Mouse (Mus musculus): Measurements from ENCODE around the gene Sipa1l1.
A peak's percentile ranks its signal among the peaks of the same experiment; 100 is the strongest.

Gene Sipa1l1

DNA sequence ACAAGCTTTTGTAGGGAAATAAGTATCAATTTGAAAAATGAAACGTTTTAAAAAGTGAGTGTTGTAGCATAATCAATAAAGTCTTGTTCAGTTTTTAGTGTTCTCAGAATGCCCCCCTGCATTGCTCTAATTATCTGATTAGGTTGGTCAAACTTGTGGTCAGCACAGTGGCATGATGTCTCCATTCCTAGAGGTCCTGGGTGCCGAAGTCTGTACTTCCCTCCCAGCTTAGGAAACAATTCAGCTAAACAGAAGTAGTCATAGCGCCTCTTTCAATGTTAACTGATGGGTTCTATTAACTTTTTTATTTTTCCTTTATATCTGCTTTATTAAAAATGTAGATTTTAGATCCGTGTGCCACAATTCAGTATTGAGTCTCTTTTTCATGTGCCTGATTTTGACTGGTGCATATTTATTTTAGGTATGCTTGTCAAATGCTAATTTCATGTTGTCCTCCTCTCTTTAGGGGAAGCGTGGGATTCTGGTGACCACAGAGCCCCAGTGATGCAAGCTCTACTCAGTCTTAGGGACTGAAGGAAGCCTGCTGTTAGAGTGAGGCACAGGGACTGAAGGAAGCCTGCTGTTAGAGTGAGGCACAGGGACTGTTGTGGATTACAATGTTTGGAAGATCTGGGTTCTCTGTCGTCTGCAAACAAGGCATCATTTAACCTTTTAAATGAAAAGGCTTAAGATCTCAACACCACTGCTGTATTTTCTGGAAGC, 171.2 kb downstream of the Sipa1l1 start:
- no peak for DNase-seq

DNA sequence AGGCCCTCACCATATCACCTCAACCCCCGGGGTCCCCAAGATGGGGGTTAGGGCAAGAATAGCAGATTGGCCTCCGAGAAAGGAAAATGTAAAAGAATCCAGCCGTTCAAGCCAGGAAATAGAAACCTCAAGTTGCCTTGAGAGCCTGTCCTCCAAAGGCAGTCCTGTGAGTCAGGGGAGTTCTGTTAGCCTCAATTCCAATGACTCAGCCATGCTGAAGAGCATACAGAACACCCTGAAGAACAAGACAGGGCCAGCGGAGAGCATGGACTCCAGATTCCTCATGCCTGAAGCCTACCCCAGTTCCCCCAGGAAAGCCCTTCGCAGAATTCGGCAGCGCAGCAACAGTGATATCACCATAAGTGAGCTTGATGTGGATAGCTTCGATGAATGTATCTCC, 172.1 kb downstream of the Sipa1l1 start:
- no peak for DNase-seq

DNA sequence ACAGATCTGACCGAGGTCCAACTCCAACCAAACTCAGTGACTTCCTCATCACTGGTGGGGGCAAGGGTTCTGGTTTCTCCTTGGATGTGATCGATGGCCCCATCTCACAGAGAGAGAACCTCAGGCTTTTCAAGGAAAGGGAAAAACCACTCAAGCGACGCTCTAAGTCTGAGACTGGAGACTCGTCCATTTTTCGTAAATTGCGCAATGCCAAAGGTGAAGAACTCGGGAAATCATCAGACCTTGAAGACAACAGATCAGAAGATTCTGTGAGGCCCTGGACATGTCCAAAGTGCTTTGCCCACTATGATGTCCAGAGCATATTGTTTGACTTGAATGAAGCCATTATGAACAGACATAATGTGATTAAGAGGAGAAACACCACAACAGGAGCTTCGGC, 172.6 kb downstream of the Sipa1l1 start:
- DNase-seq, result no peak

DNA sequence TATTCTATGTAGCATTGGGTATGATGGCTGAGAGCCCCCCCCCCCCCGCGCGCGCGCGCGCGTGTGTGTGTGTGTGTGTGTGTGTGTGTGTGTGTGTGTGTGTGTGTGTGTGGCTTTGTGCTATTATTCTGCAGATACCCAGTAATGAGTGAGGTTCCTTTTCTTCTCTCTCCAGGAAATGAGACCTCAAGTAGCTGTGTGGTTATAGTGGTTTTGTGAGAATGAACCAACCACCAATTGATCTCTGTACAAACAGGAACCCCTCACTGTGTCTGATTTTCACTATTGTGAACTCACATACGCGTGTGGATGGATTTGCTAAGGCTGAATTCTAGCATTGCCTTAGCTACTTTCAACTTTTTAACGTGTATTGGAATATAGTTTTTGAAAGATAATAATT, 181.0 kb downstream of the Sipa1l1 start:
- no peak for DNase-seq

DNA sequence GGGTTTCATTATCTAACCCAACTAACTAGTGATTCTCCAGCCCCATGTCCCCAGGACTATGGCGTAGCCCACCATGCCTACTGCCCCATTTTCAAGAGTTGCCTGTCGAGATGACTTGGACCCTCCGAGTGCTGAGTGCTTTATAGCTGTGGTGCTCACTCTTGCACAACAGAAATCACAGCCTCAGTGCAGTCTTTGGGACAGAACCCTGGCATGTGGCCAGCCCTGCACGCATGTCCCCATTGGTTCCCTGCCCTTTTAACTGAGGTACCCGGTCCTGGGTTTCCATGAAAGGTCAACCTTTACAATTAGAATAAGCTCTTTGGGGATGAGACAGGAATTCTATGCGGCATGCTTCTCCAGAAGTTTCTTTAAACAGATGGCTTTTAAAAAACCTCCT, 181.8 kb downstream of the Sipa1l1 start:
- DNase-seq, result no peak

DNA sequence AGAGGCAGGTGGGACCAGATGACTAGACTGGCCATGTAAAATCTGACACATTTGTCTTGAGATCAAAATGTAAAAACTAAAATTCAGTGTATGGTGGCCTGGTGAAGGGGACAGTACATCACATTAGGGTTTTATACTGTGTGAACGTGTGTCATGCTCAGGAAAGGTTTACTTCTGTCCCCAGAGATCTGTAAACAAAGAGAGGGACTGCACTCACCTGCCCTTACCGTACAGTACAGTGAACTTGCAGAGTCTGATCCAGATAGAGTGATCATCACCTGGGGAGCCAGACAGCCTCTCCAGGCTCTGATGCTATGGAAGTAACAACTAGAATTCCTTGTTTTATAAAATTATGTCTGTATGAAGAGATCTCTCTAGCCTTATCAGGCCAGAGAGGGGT, 184.5 kb downstream of the Sipa1l1 start:
- no peak for DNase-seq

DNA sequence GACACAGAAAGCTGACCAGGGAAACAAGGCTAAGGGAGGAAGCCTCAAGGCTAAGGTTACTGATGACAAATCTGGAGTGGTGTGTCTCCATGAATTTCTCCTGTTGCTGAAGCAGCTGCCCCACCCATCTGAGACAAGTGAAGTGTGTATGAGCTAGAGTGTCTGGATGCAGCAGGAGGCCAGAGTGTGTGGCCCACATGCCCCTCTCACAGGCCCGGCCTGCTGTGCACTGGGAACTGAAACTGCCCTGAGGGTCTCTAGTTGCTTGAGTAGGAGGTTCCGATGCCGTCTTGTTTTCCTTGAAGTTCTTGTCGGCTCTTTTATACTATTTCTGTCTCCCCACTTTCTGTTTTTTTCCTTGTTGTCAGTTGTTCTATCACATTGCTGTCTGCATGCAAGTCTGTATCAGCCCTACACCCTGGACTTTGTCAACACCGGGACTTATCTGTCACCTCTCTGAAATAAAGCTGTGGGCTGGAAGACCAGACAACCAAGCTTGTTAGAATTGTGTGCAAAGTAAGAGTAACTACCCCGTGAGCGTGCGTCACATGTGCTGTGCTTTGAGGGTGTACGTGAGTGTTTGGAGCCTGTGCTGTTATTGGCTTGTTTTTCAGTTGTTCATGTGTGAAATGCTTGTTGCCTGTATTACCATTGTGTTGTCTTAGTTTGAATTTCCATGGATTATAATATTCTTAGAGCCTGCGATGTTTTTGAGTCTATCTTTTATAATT, 186.5 kb downstream of the Sipa1l1 start:
- no peak for DNase-seq

DNA sequence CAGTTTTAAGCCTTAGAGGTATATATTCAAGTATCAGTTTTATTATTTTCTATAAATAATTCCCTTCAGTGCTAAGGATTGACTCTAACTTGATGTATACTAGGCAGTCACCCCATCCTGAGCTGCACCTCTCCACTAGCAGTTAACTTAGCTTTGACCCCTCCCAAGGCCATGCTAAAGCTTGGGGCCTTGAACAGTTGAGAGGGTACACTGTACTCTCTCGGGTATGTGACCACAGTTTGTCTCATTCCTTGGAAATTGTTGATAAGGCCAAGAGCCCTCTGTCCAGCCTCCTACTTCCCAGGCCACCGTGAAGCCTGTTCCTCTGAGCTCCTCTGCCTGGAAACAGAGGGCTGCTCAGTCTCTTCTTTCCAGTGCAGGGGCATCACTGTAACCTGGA, 187.4 kb downstream of the Sipa1l1 start:
- no peak for DNase-seq

DNA sequence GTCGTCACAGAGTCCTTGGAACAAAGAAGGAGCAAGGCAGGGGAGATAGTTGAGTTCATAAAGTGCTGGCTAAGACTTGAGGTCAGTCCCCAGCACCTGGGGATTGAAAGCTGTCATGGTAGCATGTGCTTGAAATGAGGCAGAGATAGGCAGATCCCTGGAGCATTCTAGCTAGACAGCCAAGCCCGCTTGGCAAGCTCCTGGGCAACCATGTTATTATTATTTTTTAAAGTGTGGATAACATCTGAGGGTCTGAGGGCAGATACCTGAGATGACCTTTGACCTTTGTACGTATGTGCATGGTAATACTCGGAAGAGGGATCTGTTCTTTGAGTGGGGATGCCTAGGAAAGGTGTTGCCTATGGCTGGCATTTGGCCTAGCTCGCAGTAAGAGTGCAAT, 188.3 kb downstream of the Sipa1l1 start:
- no peak for DNase-seq

DNA sequence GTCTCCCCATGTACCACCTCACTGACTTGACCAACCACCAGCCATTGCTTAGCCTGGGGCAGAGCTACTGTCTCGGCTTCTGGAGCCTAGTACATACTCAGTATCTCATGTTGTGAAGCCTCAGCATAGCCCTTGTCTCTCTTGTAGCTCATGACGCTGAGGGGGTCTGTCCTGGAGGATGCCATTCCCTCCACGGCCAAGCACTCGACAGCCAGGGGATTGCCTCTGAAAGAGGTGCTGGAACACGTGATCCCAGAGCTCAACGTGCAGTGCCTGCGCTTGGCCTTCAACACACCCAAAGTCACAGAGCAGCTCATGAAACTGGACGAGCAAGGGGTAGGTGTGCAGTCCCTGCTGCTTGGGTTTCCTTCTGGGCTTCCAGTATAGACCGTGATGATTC, 193.7 kb downstream of the Sipa1l1 start:
- DNase-seq, result no peak

DNA sequence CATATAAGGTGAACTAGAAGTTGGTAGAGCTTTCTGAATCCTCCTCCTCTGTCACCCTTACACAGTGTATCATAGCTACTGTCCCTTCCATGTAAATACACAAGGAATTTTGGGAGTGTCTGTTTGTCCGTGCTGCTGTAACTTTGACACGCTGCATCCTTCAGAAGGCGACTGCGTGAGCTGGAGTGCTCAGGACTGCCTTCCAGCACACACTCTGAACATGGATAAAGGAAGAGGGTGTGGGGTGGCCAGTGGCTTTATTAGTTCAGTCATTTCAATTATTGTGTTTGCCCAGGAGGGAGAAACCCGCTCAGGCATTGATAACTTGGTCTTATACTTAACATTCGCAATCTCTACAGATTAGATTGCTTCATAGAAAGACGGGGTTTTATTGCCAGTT, 195.1 kb downstream of the Sipa1l1 start:
- DNase-seq, result no peak

DNA sequence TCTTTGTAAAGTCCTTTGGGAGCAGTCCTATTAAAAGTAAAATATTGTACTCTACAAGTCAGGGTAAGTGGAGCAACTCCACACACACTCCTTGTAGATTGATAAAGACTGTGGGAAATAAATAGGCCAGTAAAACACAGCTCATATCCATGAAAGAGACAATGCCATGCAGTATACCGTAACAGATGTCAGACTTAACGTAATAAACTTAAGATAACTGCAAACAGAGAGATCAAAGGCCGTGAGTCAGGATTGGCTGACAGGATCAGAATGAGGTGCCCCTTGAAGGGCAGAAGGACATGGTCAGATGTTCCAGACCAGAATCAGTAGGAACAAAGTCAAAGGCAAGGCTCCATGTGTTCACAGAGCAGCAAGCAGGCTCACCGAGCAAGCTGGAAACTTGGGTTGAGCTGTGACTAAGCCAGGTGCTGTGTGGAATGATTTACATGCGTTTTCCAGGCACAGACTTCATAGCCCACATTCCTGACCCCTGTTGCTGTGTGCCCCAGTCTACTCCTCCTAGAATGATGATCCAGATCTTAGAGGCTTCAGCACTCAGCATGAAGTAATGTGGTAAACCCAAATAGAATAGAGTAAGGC, 196.3 kb downstream of the Sipa1l1 start:
- no peak for DNase-seq

DNA sequence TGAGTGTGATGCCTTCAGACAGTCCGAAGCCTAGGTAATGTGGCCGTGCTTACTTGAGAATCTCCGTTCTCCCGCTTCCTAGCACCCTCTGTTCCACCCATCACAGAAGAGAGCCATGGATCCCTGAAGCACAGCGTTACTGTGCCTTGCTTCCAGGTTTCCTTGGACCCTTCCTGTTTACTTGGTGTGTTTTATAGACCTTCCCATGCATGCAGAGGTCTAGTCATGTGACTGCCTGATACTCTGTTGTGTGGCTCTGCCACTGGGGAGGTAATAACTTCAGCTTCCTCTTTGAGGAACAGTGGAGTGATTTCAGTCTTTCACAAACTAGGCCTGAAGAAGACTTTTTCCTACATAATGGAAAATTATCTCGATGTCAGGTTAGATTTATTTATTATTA, 197.6 kb downstream of the Sipa1l1 start:
- DNase-seq, result no peak

DNA sequence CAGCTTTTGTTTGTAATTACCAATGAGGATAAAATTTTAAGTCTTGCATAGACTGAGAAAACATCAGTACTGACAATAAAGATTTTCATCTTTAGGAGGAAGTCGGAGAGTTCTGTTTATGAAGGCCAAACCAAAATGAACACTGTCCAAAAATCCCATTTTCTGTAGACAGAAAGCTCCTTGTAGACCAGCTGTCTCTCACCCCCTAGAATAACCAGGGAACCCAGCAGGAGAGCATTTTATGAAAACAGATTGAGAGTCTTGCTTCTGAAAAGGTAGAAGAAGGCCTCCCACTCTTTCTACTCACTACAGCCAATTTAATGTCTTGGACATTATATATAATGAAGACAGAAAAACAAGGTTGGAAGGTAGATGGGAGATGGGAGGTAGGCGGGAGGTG, 198.2 kb downstream of the Sipa1l1 start:
- DNase-seq, result no peak

DNA sequence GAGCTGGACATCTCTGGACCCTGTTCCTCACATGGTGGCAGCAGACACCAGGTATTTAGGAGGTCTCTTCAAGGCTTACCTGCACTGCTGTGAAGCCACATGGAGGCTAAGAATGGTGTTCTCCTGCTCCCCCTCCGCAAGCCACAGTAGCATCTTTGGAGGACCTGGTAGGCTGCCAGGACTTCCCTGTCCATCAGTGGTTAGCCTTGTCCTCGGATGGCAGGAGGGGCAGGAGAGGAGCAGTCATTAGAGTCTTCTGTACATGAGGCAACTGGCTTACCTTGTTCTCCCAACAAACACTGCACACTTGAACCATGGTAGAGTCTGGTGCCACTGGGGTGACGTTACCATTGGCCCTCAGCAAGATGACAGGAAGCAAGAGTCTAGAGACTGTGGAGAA, 198.9 kb downstream of the Sipa1l1 start:
- DNase-seq, result peak; percentile 59 to 68

DNA sequence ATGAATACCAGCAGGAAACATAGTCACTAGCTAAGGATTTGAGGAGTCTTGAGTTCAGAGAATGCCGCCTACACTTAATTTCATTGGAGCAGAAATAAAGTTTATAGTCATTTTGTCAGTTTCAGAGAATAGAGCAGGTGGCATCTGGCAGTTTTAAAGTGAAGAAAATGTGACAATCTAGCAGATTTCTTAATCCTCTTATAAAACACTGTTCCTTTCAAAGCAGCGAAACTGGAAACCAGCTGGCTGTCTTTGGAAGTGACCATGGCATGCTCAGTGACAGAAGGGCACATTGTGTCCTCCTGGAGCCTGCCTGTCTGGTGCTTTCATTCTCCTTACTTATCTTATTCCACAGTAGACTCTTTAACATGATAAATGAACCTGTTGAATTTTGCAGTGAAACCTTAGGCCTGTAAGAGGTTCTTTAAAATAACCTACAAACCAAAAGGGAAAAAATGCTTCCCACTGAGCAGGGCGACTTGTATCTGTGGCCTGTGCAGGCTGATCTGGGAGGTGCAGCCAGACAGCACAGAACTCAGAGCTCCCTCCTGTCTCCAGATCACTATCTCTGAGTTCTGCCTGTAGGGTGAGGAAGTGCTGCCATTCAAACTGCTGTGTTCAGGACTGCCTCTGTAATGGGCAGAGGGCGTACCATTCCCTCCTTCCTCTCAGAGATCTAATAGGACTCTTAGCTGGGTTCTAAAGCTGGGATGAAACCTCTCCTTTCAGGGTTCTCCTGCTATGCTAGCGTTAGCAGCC, 200.5 kb downstream of the Sipa1l1 start:
- DNase-seq, result peak in 1 of 2 experiments; percentile 29

DNA sequence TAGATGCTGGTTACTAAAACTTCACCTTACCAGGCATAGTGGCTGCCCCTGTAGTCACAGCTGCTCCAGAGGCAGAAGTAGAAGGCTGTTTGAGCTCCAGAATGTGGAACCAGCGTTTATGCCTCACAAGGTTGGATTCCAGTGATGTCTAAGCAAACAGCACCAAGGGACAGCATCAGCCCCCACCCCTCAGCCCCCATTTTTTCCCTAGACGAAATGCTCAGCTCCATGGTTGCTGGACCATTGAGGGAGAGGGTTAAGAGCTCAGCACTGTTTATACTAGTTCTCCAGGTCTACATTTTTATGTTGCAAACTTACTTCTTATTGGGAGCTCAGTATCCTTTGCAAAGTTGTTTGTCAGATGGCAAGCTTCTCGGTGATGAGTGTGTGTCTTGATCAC, 202.1 kb downstream of the Sipa1l1 start:
- no peak for DNase-seq

DNA sequence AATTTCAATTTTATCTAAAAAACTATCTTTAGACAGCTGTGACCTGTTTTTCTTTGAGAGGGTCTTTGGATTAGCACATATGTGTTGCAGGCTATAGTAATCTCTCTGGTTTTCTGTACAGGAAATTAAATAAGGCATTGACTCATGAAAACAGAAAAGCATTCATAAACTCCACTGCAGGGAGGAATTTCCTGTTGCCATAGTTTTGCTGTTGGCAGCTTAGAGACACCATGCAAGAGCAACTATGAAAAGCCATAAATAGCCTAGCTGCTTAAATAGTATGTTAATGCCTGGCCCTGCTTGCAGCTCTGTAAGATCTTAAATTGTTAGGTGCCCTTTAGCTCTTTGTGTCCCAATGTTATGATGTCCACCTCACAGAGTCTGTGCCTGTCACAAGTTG, 204.9 kb downstream of the Sipa1l1 start:
- no peak for DNase-seq

DNA sequence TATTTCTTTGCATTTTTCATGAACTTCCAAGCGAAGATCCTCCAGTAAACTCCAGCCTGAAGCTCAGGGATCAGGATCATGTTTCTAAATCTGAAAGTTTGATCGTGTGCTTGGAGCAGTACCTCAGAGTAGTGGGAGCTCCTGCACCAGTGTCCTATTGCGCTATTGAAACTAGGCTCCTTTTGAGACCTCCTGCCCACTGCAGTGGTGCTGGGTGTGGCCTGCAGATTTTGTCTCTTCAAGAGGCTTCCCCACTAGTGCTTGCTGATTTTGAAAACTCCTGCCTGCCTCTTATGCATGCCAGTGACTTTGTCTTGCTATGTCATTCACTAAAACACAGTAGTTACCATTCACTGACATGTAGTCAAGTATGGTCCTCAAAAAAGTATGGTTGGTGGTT, 213.8 kb downstream of the Sipa1l1 start:
- no peak for DNase-seq

DNA sequence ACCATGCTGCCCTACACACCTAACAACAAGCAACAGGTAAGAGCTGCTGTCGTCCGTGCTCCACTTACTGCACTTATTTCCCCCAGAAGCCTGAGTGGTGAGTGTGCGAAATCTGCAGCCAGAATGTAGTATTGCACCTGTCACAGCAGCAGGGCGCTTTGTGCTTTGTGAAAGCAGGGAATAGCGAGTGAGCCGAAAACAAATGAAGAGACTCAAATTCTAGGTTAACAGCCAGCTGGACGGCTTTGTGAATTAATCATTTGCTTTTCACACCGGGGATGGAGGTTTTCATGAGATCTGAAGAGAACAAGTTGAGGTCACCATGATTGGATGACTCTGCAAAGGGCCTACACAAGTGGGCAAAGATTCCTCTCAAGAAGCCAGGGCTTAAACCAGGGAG, 215.6 kb downstream of the Sipa1l1 start:
- DNase-seq, result peak; percentile 76 to 83

DNA sequence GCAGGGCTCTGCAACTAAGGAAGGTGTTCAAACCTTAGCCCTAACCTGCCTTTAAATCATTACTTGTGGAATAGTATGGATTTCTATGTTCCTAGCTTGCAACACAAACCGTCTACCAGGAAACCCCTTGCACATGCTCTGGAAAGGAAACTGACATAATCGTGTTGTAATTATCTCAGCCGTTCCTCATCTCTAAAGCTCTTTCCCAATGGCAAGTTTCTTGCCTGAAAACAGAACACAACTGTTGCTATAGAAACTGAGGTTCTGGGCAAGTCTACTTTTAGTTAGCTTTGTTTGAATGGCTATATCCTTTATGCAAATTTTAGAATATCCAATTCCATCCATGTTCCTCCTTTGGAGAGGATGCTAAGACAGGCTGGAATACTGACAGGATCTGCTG, 217.9 kb downstream of the Sipa1l1 start:
- no peak for DNase-seq

DNA sequence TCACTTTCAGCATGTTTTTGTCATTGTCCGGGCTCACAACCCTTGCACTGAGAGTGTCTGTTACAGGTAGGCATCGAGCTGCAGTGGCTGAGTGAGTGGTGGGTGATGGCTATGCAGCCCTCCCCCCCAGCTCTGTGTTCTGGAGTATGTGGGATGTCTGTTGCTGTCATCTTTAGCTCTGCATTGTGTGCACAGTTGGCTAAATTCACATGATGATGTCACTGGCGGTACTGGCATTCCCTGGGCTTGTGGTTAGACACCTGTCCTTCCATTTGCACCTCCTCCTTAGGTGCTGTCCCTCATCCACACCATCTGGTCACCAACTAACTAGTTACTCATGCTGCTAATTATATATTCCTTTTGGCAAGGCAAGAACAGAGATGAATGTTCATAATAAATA, 218.5 kb downstream of the Sipa1l1 start:
- DNase-seq, result peak; percentile 83 to 91

DNA sequence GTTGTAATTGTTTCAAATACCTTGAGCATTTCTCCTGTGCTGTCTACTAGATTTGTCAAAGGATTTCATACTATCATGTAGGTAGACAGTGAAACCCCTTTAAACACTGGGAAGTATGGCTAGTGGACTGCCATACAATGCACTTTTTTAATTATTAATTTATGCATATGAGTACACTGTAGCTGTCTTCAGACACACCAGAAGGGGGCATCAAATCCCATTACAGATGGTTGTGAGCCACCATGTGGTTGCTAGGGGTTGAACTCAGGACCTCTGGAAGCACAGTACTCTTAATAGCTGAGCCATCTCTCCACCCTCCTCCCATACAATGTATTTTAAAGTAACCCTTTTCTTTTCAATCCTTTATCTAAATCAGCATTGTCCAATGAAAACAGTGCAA, 219.0 kb downstream of the Sipa1l1 start:
- no peak for DNase-seq

All from cerebellum, adult 18-20 months (tissue).